Mouse (Mus musculus) stomach, postnatal 0 days (tissue): ENCODE data around the gene Vmn1r221.
"Not testable (repeated sequence)": the region's sequence is repeated elsewhere in the genome, so short reads cannot be mapped to it uniquely, and the experiment has no call there.

Source experiments
- CTCF ChIP-seq: IDR thresholded peaks from 2 replicates; pipeline ENCODE4 v1.5.1; 2016; ENCODE audit warnings: antibody characterized with exemption, low read depth, mild to moderate bottlenecking, moderate library complexity
- EP300 ChIP-seq: optimal IDR thresholded peaks from 2 replicates; pipeline ENCODE3; 2016; ENCODE audit warnings: antibody characterized with exemption

DNA sequence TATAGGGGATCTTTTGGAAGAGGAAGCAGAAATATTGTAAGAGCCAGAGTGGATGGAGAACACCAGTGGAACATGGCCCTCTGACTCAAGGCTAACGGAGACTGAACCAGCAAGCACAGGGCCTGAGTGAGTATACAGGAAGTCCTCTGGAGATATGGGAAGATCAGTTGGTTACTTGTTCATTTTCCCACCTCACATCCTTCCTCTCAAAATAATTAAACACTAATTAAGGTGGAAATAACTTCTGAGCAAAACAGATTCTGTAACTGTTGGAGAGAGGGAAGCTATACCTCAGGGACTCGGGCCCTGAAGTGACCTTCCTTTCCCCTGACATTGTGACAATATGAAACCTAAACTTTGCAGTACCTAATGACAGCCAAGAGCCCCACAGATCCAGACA lies at the start of gene Vmn1r221:
- not testable (repeated sequence) for TF ChIP-seq CTCF, EP300
